Mouse (Mus musculus): ENCODE measurements around the gene Foxq1.

The Foxq1 gene

GRCm38 (mm10) chr13:31572806-31573508 lies 17.0 kb downstream of the Foxq1 start:
- no peak for DNase-seq (ENCODE audit: low spot score in 2 of 2)

GRCm38 (mm10) chr13:31574627-31575026 lies 18.7 kb downstream of the Foxq1 start:
- DNase-seq (ENCODE audit: low spot score in 2 of 2) = no peak

- no peak for DNase-seq (ENCODE audit: low spot score in 2 of 2)
Observed at GRCm38 (mm10) chr13:31576696-31577095, 20.8 kb downstream of the Foxq1 start.

GRCm38 (mm10) chr13:31577576-31577975 lies 21.6 kb downstream of the Foxq1 start:
- no peak for DNase-seq (ENCODE audit: low spot score in 2 of 2)

GRCm38 (mm10) chr13:31578389-31578788 lies 22.5 kb downstream of the Foxq1 start:
- DNase-seq (ENCODE audit: low spot score in 2 of 2) = no peak

GRCm38 (mm10) chr13:31579866-31580265 lies 23.9 kb downstream of the Foxq1 start:
- no peak for DNase-seq (ENCODE audit: low spot score in 2 of 2)

- no peak for DNase-seq (ENCODE audit: low spot score in 2 of 2)
Observed at GRCm38 (mm10) chr13:31587341-31587740, 31.4 kb downstream of the Foxq1 start.

GRCm38 (mm10) chr13:31599576-31599975 lies 43.6 kb downstream of the Foxq1 start:
- no peak for DNase-seq (ENCODE audit: low spot score in 2 of 2)

- no peak for DNase-seq (ENCODE audit: low spot score in 2 of 2)
Observed at GRCm38 (mm10) chr13:31603964-31604363, 48.0 kb downstream of the Foxq1 start.

Data from right cerebral cortex, postnatal 36 days (tissue).